Mouse (Mus musculus): ENCODE measurements around the gene Sec11a. TPM values are rescaled to one million over a fixed set of nuclear protein-coding genes. Genes with fewer than 3 reads are reported as not detected.

The Sec11a gene
- polyA plus RNA-seq, 1 experiment from 2014 or later, result 204 TPM

GRCm38 (mm10) chr7:80904921-80905515 lies 42.6 kb downstream of the Sec11a start, which contains the start of gene Nmb:
Gene Nmb (minus strand): TSS chr7:80905076.
- H3K9ac ChIP-seq (ENCODE audit: low read length), result peak within 1 kb of the TSS; percentile 69
- DNase-seq (ENCODE audit: low spot score, missing footprints) (peak; percentile 98), ATAC-seq (ENCODE audit: low FRiP score) (peak; percentile 67)
- no peaks in the 10 kb centered on the region for H3K36me3 ChIP-seq (ENCODE audit: control insufficient read depth, insufficient read depth, low read length)
- H3K4me2 ChIP-seq, result peak within 1 kb of the TSS; percentile 80
- H3K9me3 ChIP-seq (ENCODE audit: control insufficient read depth, low read length), result no peaks in the 10 kb centered on the region
- no peak within 1 kb of the TSS for H3K27ac ChIP-seq (ENCODE audit: low read depth, low read length)
- H3K27me3 ChIP-seq (ENCODE audit: control insufficient read depth, insufficient read depth, low read length), result no peaks in the 10 kb centered on the region
- 4% methylated on average over 19 of the region's 19 CpGs for WGBS
- H3K4me1 ChIP-seq (ENCODE audit: control insufficient read depth, insufficient read depth, low read length), result peaks cover 12% of the 10 kb centered on the region
- H3K4me3 ChIP-seq (ENCODE audit: low read depth, low read length), result peak within 1 kb of the TSS; percentile 39

GRCm38 (mm10) chr7:80903625-80904422 lies 43.8 kb downstream of the Sec11a start:
- no peaks in the 10 kb centered on the region for H3K27me3 ChIP-seq (ENCODE audit: control insufficient read depth, insufficient read depth, low read length)
- no peaks in the 10 kb centered on the region for H3K36me3 ChIP-seq (ENCODE audit: control insufficient read depth, insufficient read depth, low read length)
- no peak overlapping the region for H3K4me3 ChIP-seq (ENCODE audit: low read depth, low read length)
- H3K4me2 ChIP-seq, result no peak overlapping the region
- WGBS, result 83% methylated on average over 11 of the region's 11 CpGs
- H3K9ac ChIP-seq (ENCODE audit: low read length), result no peak overlapping the region
- DNase-seq (ENCODE audit: low spot score, missing footprints), result peak; percentile 76
- H3K9me3 ChIP-seq (ENCODE audit: control insufficient read depth, low read length), result no peaks in the 10 kb centered on the region
- peaks cover 12% of the 10 kb centered on the region for H3K4me1 ChIP-seq (ENCODE audit: control insufficient read depth, insufficient read depth, low read length)
- no peak overlapping the region for H3K27ac ChIP-seq (ENCODE audit: low read depth, low read length)
- no peak for ATAC-seq (ENCODE audit: low FRiP score)

GRCm38 (mm10) chr7:80901541-80902274 lies 45.9 kb downstream of the Sec11a start:
- peak; percentile 23; the same call in 1 of the 2 replicates for ATAC-seq (ENCODE audit: low FRiP score)
- Histone ChIP-seq H3K27me3 (ENCODE audit: control insufficient read depth, insufficient read depth, low read length) (no peaks in the 10 kb centered on the region), H3K4me2 (peak overlapping the region; percentile 79), H3K27ac (ENCODE audit: low read depth, low read length) (no peak overlapping the region), H3K9ac (ENCODE audit: low read length) (peak overlapping the region; percentile 79), H3K36me3 (ENCODE audit: control insufficient read depth, insufficient read depth, low read length) (peaks cover 8% of the 10 kb centered on the region), H3K4me3 (ENCODE audit: low read depth, low read length) (peak overlapping the region; percentile 74), H3K4me1 (ENCODE audit: control insufficient read depth, insufficient read depth, low read length) (peaks cover 12% of the 10 kb centered on the region), H3K9me3 (ENCODE audit: control insufficient read depth, low read length) (no peaks in the 10 kb centered on the region)
- DNase-seq (ENCODE audit: low spot score, missing footprints), result peak; percentile 90
- WGBS, result 36% methylated on average over 15 of the region's 15 CpGs

GRCm38 (mm10) chr7:80900944-80901501 lies 46.6 kb downstream of the Sec11a start, which contains the start of gene Wdr73:
Gene Wdr73 (minus strand): TSS chr7:80901269.
- no peak within 1 kb of the TSS for H3K27ac ChIP-seq (ENCODE audit: low read depth, low read length)
- peak within 1 kb of the TSS; percentile 74 for H3K4me3 ChIP-seq (ENCODE audit: low read depth, low read length)
- peak within 1 kb of the TSS; percentile 79 for H3K9ac ChIP-seq (ENCODE audit: low read length)
- no peaks in the 10 kb centered on the region for H3K27me3 ChIP-seq (ENCODE audit: control insufficient read depth, insufficient read depth, low read length)
- peaks cover 8% of the 10 kb centered on the region for H3K36me3 ChIP-seq (ENCODE audit: control insufficient read depth, insufficient read depth, low read length)
- WGBS, result 0% methylated on average over 36 of the region's 36 CpGs
- peaks cover 12% of the 10 kb centered on the region for H3K4me1 ChIP-seq (ENCODE audit: control insufficient read depth, insufficient read depth, low read length)
- ATAC-seq (ENCODE audit: low FRiP score) (peak; percentile 94), DNase-seq (ENCODE audit: low spot score, missing footprints) (peak; percentile 99)
- H3K9me3 ChIP-seq (ENCODE audit: control insufficient read depth, low read length), result no peaks in the 10 kb centered on the region
- peak within 1 kb of the TSS; percentile 79 for H3K4me2 ChIP-seq

- Histone ChIP-seq H3K4me2 (no peak overlapping the region), H3K27ac (ENCODE audit: low read depth, low read length) (no peak overlapping the region), H3K4me3 (ENCODE audit: low read depth, low read length) (no peak overlapping the region), H3K36me3 (ENCODE audit: control insufficient read depth, insufficient read depth, low read length) (peaks cover 22% of the 10 kb centered on the region), H3K27me3 (ENCODE audit: control insufficient read depth, insufficient read depth, low read length) (no peaks in the 10 kb centered on the region), H3K9ac (ENCODE audit: low read length) (no peak overlapping the region), H3K4me1 (ENCODE audit: control insufficient read depth, insufficient read depth, low read length) (peaks cover 5% of the 10 kb centered on the region), H3K9me3 (ENCODE audit: control insufficient read depth, low read length) (no peaks in the 10 kb centered on the region)
- DNase-seq (ENCODE audit: low spot score, missing footprints) (no peak), ATAC-seq (ENCODE audit: low FRiP score) (no peak)
- WGBS, result 93% methylated on average over 4 of the region's 4 CpGs
These were observed 49.9 kb downstream of the Sec11a start for GRCm38 (mm10) chr7:80897721-80898120.

GRCm38 (mm10) chr7:80897134-80897533 lies 50.4 kb downstream of the Sec11a start:
- DNase-seq (ENCODE audit: low spot score, missing footprints), result peak; percentile 53
- H3K4me1 ChIP-seq (ENCODE audit: control insufficient read depth, insufficient read depth, low read length), result peaks cover 5% of the 10 kb centered on the region
- no peaks in the 10 kb centered on the region for H3K27me3 ChIP-seq (ENCODE audit: control insufficient read depth, insufficient read depth, low read length)
- peaks cover 26% of the 10 kb centered on the region for H3K36me3 ChIP-seq (ENCODE audit: control insufficient read depth, insufficient read depth, low read length)
- H3K27ac ChIP-seq (ENCODE audit: low read depth, low read length), result no peak overlapping the region
- H3K4me2 ChIP-seq, result no peak overlapping the region
- no peak overlapping the region for H3K9ac ChIP-seq (ENCODE audit: low read length)
- no peak for ATAC-seq (ENCODE audit: low FRiP score)
- no peak overlapping the region for H3K4me3 ChIP-seq (ENCODE audit: low read depth, low read length)
- no peaks in the 10 kb centered on the region for H3K9me3 ChIP-seq (ENCODE audit: control insufficient read depth, low read length)
- 88% methylated on average over 7 of the region's 7 CpGs for WGBS

GRCm38 (mm10) chr7:80894815-80895519 lies 52.6 kb downstream of the Sec11a start:
- H3K9ac ChIP-seq (ENCODE audit: low read length), result no peak overlapping the region
- 94% methylated on average over 14 of the region's 14 CpGs for WGBS
- no peak for ATAC-seq (ENCODE audit: low FRiP score)
- no peaks in the 10 kb centered on the region for H3K9me3 ChIP-seq (ENCODE audit: control insufficient read depth, low read length)
- H3K27ac ChIP-seq (ENCODE audit: low read depth, low read length), result no peak overlapping the region
- H3K4me1 ChIP-seq (ENCODE audit: control insufficient read depth, insufficient read depth, low read length), result no peaks in the 10 kb centered on the region
- H3K27me3 ChIP-seq (ENCODE audit: control insufficient read depth, insufficient read depth, low read length), result no peaks in the 10 kb centered on the region
- peak; percentile 68 for DNase-seq (ENCODE audit: low spot score, missing footprints)
- no peak overlapping the region for H3K4me2 ChIP-seq
- no peak overlapping the region for H3K4me3 ChIP-seq (ENCODE audit: low read depth, low read length)
- peaks cover 36% of the 10 kb centered on the region for H3K36me3 ChIP-seq (ENCODE audit: control insufficient read depth, insufficient read depth, low read length)

- H3K27me3 ChIP-seq (ENCODE audit: control insufficient read depth, insufficient read depth, low read length), result no peaks in the 10 kb centered on the region
- H3K9me3 ChIP-seq (ENCODE audit: control insufficient read depth, low read length), result no peaks in the 10 kb centered on the region
- no peak overlapping the region for H3K27ac ChIP-seq (ENCODE audit: low read depth, low read length)
- DNase-seq (ENCODE audit: low spot score, missing footprints), result no peak
- ATAC-seq (ENCODE audit: low FRiP score), result no peak
- no peaks in the 10 kb centered on the region for H3K4me1 ChIP-seq (ENCODE audit: control insufficient read depth, insufficient read depth, low read length)
- H3K4me2 ChIP-seq, result no peak overlapping the region
- peaks cover 36% of the 10 kb centered on the region for H3K36me3 ChIP-seq (ENCODE audit: control insufficient read depth, insufficient read depth, low read length)
- 90% methylated on average over 7 of the region's 7 CpGs for WGBS
- no peak overlapping the region for H3K4me3 ChIP-seq (ENCODE audit: low read depth, low read length)
- no peak overlapping the region for H3K9ac ChIP-seq (ENCODE audit: low read length)
These were observed 53.4 kb downstream of the Sec11a start for GRCm38 (mm10) chr7:80894196-80894595.
